Mouse (Mus musculus): ENCODE results near the gene Dll4.

GRCm38 (mm10) chr2:119327942-119328526, 2.5 kb downstream of the Dll4 start:
- TF ChIP-seq CTCF (IDR thresholded peaks at IDR 0.05; ENCODE audit: low read depth) (no peak), EP300 (IDR thresholded peaks at IDR 0.05; ENCODE audit: low read depth) (no peak)
